Mouse (Mus musculus) lung, postnatal 0 days (tissue): ENCODE data around the gene Abat.

ENCODE experiments used
- CTCF ChIP-seq: IDR thresholded peaks from 2 replicates; pipeline ENCODE4 v1.5.1; 2016; ENCODE audit warnings: antibody characterized with exemption, mild to moderate bottlenecking
- EP300 ChIP-seq: IDR thresholded peaks from 2 replicates; pipeline ENCODE4 v1.6.1; 2016; ENCODE audit warnings: antibody characterized with exemption, mild to moderate bottlenecking, control low read depth

DNA sequence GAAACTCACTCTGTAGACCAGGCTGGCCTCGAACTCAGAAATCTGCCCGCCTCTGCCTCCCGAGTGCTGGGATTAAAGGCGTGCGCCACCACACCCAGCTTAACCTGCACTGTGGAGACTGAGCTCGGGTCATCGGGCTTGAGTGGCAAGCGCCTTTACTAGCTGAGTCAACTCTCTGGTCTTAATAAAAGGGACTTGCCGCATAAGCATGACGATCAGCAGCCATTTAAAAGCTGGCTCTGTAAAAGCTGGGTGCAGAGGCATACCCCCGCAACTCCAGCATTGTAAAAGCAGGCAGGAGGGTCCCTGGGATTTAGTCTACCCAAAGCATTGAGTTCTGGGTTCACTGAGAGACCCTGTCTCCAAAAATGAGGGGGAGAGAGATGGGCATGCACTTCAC is 61.1 kb downstream of the Abat start:
- TF ChIP-seq CTCF (no peak), EP300 (no peak)
